Mouse (Mus musculus) gonadal fat pad, adult 2 months (tissue): Measurements from ENCODE around the gene Gpr162. TPM values are rescaled to one million over a fixed set of nuclear protein-coding genes. Genes with fewer than 3 reads are reported as not detected.
"Not testable (repeated sequence)": the region's sequence is repeated elsewhere in the genome, so short reads cannot be mapped to it uniquely, and the experiment has no call there.

Experiments
- DNase-seq: peaks from one replicate; pipeline ENCODE4 v3.0.0-alpha.2; 2012; ENCODE audit warnings: low read depth
- polyA plus RNA-seq: library from polyadenylated mRNA; depleted of rRNA; stranded (reverse); fragments of >200 nt; gene quantifications from 2 replicates; pipeline ENCODE4 v1.2.3, GENCODE M21; 2012

Gene Gpr162
- polyA plus RNA-seq, 1 experiment, result 1.0 TPM

DNA sequence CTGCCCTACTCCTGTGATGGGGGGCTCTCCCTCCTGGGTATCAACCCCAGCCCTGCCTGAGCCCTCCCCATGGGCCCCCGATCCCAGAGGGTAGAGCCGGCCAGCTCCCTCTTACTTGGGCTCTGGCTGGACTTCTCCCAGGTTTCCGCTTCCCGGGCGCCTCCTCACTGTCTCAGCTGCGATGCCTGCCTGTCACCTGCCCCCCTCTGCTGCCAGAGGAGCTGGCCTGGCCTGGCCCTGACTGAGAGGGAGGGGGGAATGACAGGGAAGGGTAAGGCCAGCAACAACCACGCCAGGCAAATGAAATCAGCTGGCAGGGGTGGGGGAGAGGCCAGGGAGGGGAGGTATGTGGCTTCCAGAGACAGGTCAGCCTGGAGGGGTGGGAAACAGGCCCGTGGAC is 24.0 kb downstream of the Gpr162 start:
- no peak for DNase-seq

DNA sequence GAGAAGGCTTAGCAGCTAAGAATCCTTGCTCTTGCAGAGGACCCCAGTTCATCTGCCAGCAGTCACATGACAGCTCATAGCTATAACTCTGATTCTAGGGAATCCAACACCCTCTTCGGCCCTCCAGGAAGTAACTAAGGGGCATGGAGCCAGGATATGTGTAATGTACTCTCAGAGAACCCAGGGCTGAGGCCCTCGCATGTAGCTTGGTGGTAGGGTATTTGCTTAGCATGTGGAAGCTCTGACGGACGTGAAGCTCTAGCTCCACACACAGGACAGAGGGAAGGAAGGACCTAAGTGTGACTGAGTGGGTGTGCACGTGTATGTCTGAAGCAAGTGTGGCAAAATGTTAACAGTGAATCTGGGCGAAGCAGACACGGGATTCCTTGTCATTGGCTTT is 27.4 kb downstream of the Gpr162 start:
- no peak for DNase-seq

DNA sequence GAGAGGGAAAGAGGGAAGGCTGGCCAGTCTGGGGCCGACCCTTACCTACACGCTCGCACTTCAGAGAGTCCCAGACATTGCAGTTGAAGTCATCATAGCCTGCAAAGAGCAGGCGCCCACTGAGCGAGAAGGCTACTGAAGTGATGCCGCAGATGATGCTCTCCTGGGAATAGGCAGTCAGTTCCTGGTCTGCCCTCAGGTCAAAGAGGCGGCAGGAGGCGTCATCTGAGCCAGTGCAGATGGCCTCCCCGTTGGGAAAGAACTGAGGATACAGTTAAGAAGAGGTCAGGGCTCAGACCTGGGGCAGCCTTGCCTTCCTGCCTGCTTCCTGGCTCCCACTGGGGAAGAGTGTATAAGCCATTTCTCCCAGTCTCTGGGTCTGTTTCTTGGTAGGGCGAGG is 28.3 kb downstream of the Gpr162 start:
- no peak for DNase-seq

DNA sequence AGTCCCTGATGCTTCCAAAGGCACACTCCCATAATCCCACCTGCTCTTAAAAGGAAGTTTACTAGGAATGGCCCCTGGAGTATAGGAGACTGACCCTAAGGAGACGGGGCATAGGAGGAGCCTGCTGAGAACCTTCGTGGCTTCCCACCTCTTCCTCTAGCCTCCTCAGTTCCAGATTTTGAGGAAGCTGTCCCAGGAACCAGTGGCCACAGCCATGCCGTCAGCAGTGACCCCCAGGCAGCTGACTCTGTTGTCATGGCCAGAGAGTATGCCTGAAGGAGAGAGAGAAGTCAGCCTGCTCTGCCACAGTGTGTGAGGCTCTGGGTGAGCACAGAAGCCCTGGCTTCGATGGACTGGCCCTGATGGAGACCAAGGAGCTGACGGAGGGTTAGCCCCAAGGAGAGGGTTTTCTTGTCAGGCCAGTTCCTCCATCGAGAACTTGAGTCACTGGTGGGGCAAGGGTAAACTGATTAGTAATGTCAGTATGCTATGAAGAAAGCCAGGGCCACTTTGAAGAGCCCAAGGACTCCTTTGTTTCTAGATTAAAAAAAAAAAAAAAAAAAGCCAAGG is 29.2 kb downstream of the Gpr162 start:
- DNase-seq, result no peak

DNA sequence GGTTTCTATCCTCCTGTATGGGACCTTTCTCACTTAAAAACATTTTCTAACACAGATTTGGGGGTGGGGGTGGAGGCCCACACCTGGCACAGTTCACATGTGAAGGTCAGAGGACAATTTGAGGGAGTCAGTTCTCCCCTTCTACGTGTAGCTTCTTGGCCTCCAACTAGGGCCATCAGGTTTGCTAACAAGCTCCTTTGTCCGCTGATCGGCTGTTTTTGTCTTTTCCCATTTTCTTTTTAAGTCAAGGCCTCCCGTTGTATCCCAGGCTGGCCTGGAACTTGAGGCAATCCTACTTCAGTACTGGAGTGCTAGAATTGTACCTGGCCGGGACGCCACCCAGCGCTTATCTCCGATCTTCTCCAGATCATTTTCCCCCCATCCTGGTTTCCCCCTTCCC is 32.1 kb downstream of the Gpr162 start:
- DNase-seq, result no peak

DNA sequence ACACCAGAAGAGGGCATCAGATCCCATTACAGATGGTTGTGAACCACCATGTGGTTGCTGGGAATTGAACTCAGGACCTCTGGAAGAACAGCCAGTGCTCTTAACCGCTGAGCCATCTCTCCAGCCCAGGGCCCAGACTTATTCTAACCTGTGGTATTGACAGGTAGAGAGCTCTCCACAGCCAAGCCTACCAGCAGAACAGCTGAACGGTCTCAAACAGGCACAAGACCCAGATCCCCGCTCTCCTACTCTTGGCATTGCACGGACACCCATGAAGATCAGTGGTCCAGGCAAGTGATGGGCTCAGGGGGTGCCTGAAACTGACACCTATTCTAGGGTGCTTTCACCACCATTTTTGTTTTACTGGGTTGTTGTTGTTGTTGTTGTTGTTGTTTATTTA is 32.6 kb downstream of the Gpr162 start:
- not testable (repeated sequence) for DNase-seq

DNA sequence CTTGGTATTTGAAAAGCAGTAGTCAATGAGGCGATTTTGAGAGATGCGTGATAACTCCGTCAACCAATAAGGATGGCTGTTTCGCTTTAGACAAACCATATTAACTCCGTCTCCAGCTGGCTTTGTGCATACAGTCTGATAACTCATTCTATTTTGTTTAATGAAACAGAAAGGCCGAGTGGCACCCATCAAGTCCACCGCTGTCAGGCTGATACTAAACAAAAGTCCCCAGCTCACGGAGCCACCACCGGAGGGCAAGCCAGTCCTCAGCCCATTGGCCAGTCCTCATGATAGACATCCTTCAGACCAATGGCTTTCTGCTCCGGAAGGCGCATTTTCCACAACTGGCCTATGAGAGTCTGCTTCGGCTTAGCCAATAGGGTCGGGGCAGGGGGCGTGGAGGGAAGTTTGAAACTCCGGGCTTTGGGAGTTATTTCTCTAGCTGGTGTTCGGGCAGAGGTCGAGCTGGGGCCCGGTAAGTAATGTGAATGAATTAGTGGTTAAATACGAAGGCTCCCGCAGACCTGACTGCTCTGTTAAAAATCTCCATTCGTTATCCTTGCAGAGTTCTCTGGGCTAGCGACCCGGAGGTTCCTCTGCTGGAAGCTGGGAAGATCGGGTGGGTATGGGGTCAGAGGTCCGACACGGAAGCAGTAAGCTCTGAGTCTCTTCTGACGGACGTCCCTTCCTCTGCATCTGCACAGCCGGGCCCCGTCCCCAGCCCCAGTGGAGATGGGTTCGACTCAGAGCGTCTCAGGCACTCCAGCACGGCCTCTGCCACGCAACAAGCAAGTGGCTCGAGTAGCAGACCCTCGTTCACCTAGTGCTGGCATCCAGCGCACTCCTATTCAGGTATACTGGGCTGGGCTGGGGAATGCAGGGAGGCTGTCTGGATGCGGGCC is 33.7 kb downstream of the Gpr162 start:
- no peak for DNase-seq

DNA sequence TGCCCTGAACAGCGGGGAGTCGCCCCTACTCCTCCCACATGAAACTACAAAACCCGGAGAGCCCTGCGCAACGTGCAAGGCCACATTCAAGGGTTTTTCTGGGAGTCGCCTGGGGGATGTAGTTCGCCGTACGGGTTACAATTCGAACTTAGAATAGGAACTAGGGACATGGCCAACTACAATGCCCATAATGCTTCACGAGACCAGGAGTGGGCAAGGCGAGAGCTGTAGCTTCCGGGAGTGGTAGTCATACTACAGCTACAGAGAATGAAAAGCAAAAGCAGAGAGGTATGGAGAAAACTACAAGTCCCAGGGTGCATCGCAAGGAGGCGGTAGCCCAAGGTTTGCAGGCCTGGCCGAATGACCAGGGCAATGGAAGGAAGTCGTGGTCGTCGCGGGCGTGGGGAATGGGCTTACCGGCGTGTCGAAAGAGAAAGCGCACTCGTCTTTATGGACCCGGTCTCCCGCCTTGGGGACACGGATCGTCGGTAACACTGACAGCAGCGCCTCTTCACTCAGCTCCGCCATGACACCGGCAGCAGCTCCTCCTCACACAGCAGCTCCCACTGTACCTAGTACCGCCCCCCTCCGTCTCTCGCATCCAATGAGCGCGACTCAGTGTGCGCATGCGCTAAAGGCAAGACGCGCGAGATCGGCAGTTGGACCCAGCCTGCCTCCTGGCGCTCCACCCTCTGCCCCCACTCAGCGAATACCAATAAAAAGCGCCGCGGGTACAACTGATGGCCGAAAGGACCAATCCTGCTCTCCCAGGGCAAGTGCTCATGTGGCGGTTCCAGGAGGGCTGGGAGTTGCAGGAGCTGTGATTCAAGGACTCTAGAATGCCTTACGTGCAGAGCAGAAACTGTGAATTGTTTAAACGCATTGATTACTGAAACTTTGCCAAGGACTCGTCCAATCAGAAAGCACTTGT is 34.6 kb downstream of the Gpr162 start, which contains the start of the genes Usp5 and Cdca3:
Gene Usp5, minus strand, starts transcription at position 617 of the 931 bp plus-strand sequence.
Gene Cdca3, plus strand, starts transcription at position 680 of the 931 bp plus-strand sequence.
- DNase-seq, result peak; percentile 100

DNA sequence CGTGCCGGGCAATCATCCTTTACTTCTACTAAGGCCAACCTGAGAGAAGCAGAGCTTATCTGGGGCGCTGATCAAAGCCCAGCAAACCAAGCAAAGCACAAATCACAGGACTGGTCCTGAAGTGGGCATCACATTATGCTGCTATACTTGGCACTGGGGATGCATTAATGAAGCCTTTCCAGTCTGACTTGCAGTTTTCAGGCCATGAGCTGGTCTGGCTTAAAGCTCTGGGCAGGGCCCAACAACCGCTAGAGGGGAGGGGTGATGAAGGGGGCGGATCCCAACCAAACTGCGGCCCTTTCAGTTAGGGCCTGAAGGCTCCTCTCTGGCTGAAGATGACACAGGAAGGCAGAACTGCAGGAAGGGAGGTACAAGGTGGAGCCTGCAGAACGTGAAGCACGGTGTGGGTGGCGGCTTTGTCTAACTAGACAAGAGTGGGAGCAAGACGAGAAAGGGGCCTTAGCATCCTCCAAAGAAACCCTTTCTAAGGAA is 35.6 kb downstream of the Gpr162 start:
- DNase-seq, result no peak

DNA sequence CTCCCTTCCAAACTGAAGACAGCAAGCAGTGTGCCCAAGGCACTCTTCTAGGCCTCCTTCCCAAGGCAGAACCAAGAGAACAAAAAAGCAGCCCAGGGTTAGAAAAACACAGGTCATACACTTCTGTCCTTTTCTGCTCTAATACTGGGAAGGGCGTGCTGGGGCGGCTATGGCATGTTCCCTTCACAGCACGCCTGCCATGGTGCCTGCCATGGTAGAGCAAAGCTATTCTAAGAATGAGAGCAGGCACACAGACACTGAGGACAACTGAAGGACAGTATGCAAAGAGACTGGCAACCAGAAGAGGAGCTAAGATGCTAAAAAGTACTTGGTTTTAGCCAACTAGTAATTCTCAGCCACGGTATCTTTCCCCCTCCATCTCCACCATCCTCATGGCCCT is 41.7 kb downstream of the Gpr162 start:
- DNase-seq, result no peak

DNA sequence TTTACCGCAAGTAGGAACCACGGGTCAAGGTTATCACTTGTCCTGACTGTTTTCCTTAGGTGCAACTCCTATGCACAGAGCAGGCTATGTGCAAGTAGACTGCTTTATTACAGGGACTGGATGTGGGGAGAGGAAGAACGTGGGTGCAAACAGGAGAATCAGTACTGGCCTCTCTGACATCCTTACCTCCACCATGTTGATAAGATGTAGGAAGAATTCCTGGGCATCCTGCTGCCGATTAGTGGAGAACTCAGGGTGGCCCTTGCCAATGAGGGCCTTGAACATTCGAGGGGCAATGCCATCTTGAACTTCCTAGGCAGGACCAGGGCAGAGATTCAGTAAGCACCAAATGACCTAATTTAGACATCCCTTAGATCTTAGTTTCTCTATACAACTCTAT is 42.9 kb downstream of the Gpr162 start:
- DNase-seq, result no peak

DNA sequence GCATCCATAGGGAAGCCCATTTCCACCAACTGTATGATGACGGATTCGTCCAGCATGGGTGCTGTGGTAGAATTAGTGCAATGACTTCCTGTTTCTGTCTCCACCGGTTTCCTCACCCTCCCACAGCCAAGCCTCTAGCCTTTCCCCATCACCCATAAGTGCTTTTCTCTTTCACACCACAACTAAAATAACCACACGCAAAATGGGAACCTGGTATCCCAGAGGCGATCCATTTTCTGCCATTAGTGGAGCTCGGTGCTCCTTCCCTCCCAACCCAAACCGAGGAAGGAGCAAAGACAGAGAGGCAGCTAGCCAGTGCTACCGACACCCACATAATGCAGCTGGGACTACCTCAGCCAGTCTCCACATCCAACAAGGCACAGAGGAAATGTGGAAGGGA is 45.8 kb downstream of the Gpr162 start:
- no peak for DNase-seq

DNA sequence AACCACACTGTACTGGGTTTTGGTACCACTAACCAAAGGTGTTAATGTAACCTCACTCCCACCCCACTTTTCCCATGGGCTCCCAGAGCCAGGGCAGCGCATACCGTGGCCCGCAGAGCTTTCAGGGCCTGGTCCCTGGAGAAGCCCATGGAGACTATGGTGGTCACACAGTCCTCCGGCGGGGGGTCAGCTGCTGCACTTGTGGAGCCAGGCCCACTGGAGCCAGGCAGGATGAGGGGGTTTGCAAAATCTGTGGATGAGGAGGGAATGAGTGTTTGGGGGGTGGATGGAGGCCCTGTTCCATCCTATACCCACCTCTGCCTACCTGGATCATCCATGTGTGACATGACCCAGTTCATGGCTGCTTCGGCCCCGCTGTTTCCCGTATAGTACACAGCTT is 46.2 kb downstream of the Gpr162 start:
- DNase-seq, result no peak

DNA sequence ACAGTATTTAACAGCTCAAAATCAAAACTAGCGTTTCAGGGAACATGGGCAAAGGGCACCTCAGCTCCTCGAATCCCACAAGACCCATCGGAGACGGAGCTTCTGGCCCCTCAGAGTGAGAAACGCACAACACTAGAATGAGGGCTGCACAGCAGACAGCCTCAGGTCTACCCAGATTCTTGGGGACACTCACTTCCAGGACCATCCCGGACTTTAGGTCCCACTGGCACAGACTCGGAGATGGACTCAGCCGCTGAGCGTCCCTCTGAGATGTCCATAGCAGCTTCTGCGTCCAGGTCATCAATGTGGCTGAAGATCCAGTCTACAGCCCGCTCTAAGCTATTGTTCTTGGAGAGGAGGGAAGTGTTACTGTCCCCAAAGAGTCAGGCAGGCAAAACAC is 46.7 kb downstream of the Gpr162 start:
- DNase-seq, result no peak

DNA sequence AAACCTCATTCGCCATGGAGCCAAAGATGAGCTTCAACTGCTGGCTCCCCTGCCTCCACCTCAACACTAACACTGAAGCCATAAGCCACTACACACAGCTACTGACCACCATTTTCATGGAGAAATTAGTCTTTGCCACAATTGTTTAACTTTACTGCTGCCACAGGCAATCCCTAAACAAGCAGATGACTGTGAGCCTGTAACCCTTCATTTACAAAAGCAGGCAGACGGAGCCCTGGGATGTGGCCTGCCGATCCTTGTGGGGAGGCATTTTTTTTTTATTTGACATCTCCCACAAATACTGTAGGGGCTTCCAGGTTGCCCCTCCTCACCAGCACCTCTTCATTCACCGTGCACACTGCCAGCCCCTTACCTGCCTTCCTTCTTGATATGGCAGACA is 47.2 kb downstream of the Gpr162 start:
- DNase-seq, result no peak

DNA sequence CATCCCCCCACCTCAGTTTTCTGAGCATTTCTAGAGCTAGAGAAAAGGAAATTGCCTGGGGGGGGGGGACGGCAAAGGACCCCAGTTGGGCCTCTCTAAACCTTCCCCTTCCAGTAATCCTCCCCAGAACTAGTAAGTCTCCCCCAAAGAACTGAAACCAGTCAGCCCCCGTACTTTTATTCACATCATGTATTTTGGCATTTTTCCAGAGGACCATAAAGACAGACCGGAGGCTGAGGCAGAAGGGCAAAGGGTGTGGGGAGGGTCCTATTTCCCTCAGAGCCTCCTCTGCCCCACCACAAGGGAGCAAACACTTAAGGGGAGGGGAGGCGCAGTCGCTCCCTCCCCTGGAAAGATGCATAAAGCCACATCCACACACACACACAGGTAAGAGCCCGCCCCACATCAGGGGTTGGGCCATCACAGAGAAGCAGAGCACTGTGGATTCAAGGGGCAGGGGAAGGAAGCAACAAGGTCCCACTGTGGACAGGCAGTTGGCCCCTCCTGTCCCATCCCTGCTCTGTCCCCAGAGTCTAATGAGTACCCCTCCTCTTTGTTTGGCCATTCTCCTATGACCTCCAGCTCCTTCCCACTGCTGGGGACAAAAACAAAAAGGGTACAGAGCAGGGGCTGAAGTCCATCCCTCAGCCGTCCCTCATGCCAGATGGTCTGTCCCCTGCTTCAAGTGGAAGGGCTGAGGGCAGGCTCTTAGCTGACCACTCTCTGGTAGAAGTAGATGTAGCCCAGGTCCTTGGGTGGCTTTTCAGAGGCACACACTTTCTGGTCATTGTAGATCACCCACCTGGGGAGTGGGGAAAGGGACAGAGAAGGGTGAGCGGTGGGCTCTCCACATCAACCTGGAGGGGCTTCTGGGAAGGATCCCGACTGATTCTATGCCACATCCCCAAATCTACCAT is 48.7 kb downstream of the Gpr162 start:
- DNase-seq, result no peak

DNA sequence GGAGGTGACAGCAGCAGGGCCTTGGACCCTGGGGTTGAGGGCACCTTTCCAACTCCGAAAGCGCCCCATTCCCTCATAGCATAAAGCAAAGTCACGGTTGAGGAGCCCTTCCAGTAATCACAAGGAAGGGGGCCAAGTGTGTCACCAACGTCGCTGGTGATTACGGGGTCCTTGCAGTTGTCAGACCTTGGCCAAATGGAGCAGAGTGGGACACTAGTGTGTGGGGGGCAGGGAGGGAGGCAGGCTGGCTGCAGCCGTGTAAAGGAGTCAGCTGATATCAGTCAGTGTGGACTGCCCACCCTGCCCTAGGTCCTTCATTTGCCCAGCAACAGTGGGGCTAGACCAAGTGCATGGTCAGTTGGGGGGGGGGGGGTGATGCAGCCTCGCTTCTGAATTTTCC is 49.3 kb downstream of the Gpr162 start:
- no peak for DNase-seq

DNA sequence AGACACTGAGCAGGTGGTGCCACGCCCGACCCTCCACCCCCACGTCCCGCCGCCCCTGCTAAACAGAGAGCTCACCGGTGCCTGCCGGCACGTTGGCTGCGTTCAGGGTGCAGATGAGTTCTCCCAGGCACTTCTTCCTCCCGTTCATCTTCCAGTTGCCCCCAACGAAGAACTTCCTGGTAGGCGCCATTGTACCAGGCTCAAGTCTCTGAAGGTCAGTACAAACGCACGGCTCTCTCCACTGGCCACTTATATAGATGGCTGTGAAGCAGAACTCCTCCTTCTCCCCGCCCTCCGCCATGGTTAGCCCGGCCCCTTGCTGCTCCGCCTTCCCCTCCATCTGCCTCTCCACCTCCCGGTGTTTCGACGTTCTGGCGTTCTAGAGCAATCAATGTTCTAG is 49.9 kb downstream of the Gpr162 start, which contains the start of gene Tpi1:
Gene Tpi1, minus strand, starts transcription at position 364 of the 400 bp plus-strand sequence.
- DNase-seq, result no peak

DNA sequence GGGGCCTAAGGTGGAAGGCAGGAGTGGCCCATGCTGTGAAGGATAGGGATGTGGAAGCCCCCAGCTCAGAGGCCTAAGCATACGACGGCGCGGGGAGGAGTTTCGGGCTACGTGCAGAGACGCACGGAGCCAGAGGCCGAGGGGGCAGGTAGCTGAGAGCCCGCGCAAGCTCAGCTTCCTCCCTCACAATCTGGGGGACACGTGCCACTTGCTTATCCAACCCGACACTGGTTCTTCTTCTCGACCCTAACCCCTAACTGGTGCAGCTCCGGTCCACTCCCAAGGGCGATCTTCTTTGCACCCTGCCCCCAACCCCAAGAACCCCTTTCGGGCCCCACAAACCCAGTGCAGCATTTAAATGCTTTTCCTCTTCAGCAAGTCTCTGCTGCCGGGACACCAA is 50.3 kb downstream of the Gpr162 start:
- no peak for DNase-seq

DNA sequence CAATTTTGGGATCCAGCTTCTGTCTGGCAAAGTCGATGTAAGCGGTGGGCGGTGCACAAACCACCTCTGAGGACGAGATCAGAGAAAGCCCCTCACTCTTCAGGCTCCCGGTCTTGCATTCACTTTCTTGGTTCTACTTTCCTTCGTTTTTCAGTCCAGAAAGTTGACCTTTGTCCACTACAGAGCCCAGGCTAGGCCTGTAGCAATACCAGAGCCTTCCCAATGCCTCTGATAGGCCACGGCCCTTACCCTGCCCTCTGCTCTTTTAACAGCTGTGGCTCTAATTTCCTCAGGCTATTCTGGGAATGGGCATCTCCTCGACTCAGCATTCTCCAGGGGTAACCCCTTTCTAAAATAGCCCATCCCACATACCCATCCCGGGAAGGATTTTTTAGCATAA is 50.9 kb downstream of the Gpr162 start:
- DNase-seq, result no peak
